Mouse (Mus musculus): Measurements from ENCODE around the gene Nfix. TPM values are rescaled to one million over a fixed set of nuclear protein-coding genes. Genes with fewer than 3 reads are reported as not detected.

Gene Nfix
- polyA plus RNA-seq, 1 experiment from 2014 or later: 145 TPM

- Histone ChIP-seq H3K36me3 (ENCODE audit: poor library complexity, severe bottlenecking) (peaks cover 8% of the 10 kb centered on the region; the same call in 1 of the 2 replicates), H3K27ac (peak overlapping the region; percentile 97), H3K9me3 (replicated peaks) (no peaks in the 10 kb centered on the region), H3K9ac (peak overlapping the region; percentile 67), H3K4me2 (peak overlapping the region; percentile 64), H3K4me1 (peaks cover 93% of the 10 kb centered on the region), H3K27me3 (peaks cover 78% of the 10 kb centered on the region), H3K4me3 (peak overlapping the region; percentile 20)
- 6% methylated on average over 13 of the region's 13 CpGs for WGBS
- 0 out of 2 replicates have a peak, but pooled peaks have one; percentile 7 for ATAC-seq
Observed at GRCm38 (mm10) chr8:84775105-84775591, 25.0 kb downstream of the Nfix start.

GRCm38 (mm10) chr8:84774473-84774911 is 25.7 kb downstream of the Nfix start:
- Histone ChIP-seq H3K4me2 (peak overlapping the region; percentile 64), H3K9ac (peak overlapping the region; percentile 67), H3K27ac (peak overlapping the region; percentile 97), H3K27me3 (peaks cover 80% of the 10 kb centered on the region), H3K4me3 (peak overlapping the region; percentile 45; the same call in 1 of the 2 replicates), H3K36me3 (ENCODE audit: poor library complexity, severe bottlenecking) (peaks cover 12% of the 10 kb centered on the region; the same call in 1 of the 2 replicates), H3K4me1 (peaks cover 92% of the 10 kb centered on the region), H3K9me3 (replicated peaks) (no peaks in the 10 kb centered on the region)
- peak; percentile 62 for ATAC-seq
- 1% methylated on average over 10 of the region's 10 CpGs for WGBS

GRCm38 (mm10) chr8:84773833-84774232 is 26.3 kb downstream of the Nfix start:
- peak overlapping the region; percentile 79 for H3K9ac ChIP-seq
- ATAC-seq: peak; percentile 88
- H3K27me3 ChIP-seq: peaks cover 80% of the 10 kb centered on the region
- H3K4me1 ChIP-seq: peaks cover 92% of the 10 kb centered on the region
- under 1% methylated on average over 19 of the region's 19 CpGs for WGBS
- peak overlapping the region; percentile 97 for H3K27ac ChIP-seq
- H3K9me3 ChIP-seq (replicated peaks): no peaks in the 10 kb centered on the region
- H3K4me2 ChIP-seq: peak overlapping the region; percentile 64
- peak overlapping the region; percentile 45 for H3K4me3 ChIP-seq
- H3K36me3 ChIP-seq (ENCODE audit: poor library complexity, severe bottlenecking): peaks cover 18% of the 10 kb centered on the region

- peak; percentile 41; the same call in 1 of the 2 replicates for ATAC-seq
- Histone ChIP-seq H3K27me3 (peaks cover 78% of the 10 kb centered on the region), H3K9me3 (replicated peaks) (no peaks in the 10 kb centered on the region), H3K36me3 (ENCODE audit: poor library complexity, severe bottlenecking) (peaks cover 23% of the 10 kb centered on the region), H3K4me1 (peaks cover 89% of the 10 kb centered on the region), H3K4me3 (peak overlapping the region; percentile 45), H3K4me2 (peak overlapping the region; percentile 64), H3K27ac (peak overlapping the region; percentile 97), H3K9ac (peak overlapping the region; percentile 79)
- WGBS: 2% methylated on average over 9 of the region's 9 CpGs
Observed at GRCm38 (mm10) chr8:84773304-84773703, 26.8 kb downstream of the Nfix start.

GRCm38 (mm10) chr8:84772628-84773027 is 27.5 kb downstream of the Nfix start:
- no peak for ATAC-seq
- H3K4me2 ChIP-seq: peak overlapping the region; percentile 64

GRCm38 (mm10) chr8:84771941-84772378 is 28.2 kb downstream of the Nfix start:
- no peaks in the 10 kb centered on the region for H3K9me3 ChIP-seq (replicated peaks)
- peak overlapping the region; percentile 79 for H3K9ac ChIP-seq
- peaks cover 37% of the 10 kb centered on the region for H3K36me3 ChIP-seq (ENCODE audit: poor library complexity, severe bottlenecking)
- peaks cover 82% of the 10 kb centered on the region for H3K4me1 ChIP-seq
- peaks cover 74% of the 10 kb centered on the region for H3K27me3 ChIP-seq
- H3K4me3 ChIP-seq: peak overlapping the region; percentile 45
- 8% methylated on average over 34 of the region's 34 CpGs for WGBS
- no peak for ATAC-seq
- peak overlapping the region; percentile 64 for H3K4me2 ChIP-seq
- peak overlapping the region; percentile 97 for H3K27ac ChIP-seq

More at GRCm38 (mm10) chr8:84772628-84773027, 27.5 kb downstream of the Nfix start:
- Histone ChIP-seq H3K27ac (peak overlapping the region; percentile 97), H3K4me1 (peaks cover 82% of the 10 kb centered on the region), H3K9ac (peak overlapping the region; percentile 79), H3K4me3 (peak overlapping the region; percentile 45), H3K9me3 (replicated peaks) (no peaks in the 10 kb centered on the region), H3K36me3 (ENCODE audit: poor library complexity, severe bottlenecking) (peaks cover 30% of the 10 kb centered on the region), H3K27me3 (peaks cover 74% of the 10 kb centered on the region)
- WGBS: 11% methylated on average over 2 of the region's 3 CpGs

GRCm38 (mm10) chr8:84771000-84771687 is 29.0 kb downstream of the Nfix start:
- Histone ChIP-seq H3K27me3 (peaks cover 73% of the 10 kb centered on the region), H3K9ac (peak overlapping the region; percentile 79), H3K4me1 (peaks cover 83% of the 10 kb centered on the region)

GRCm38 (mm10) chr8:84770100-84770953 is 29.8 kb downstream of the Nfix start:
- peak overlapping the region; percentile 97 for H3K27ac ChIP-seq
- H3K27me3 ChIP-seq: peaks cover 67% of the 10 kb centered on the region
- peaks cover 83% of the 10 kb centered on the region for H3K4me1 ChIP-seq
- H3K36me3 ChIP-seq (ENCODE audit: poor library complexity, severe bottlenecking): peaks cover 43% of the 10 kb centered on the region
- peak overlapping the region; percentile 45 for H3K4me3 ChIP-seq
- 23% methylated on average over 11 of the region's 12 CpGs for WGBS
- peak overlapping the region; percentile 64 for H3K4me2 ChIP-seq
- H3K9me3 ChIP-seq (replicated peaks): no peaks in the 10 kb centered on the region
- ATAC-seq: no peak
- peak overlapping the region; percentile 79 for H3K9ac ChIP-seq

More at GRCm38 (mm10) chr8:84771000-84771687, 29.0 kb downstream of the Nfix start:
- peak overlapping the region; percentile 45 for H3K4me3 ChIP-seq
- peaks cover 40% of the 10 kb centered on the region for H3K36me3 ChIP-seq (ENCODE audit: poor library complexity, severe bottlenecking)
- whole genome bisulfite sequencing: 19% methylated on average over 5 of the region's 5 CpGs
- H3K27ac ChIP-seq: peak overlapping the region; percentile 97
- ATAC-seq: no peak
- H3K9me3 ChIP-seq (replicated peaks): no peaks in the 10 kb centered on the region
- peak overlapping the region; percentile 64 for H3K4me2 ChIP-seq

GRCm38 (mm10) chr8:84769324-84769723 is 30.8 kb downstream of the Nfix start:
- H3K36me3 ChIP-seq (ENCODE audit: poor library complexity, severe bottlenecking): peaks cover 43% of the 10 kb centered on the region
- H3K9me3 ChIP-seq (replicated peaks): no peaks in the 10 kb centered on the region
- H3K27ac ChIP-seq: peak overlapping the region; percentile 97; the same call in 1 of the 2 replicates
- WGBS: 66% methylated on average over 8 of the region's 8 CpGs
- H3K4me2 ChIP-seq: peak overlapping the region; percentile 64
- peaks cover 83% of the 10 kb centered on the region for H3K4me1 ChIP-seq
- H3K9ac ChIP-seq: peak overlapping the region; percentile 79
- H3K27me3 ChIP-seq: peaks cover 64% of the 10 kb centered on the region
- ATAC-seq: no peak
- H3K4me3 ChIP-seq: peak overlapping the region; percentile 45

- 87% methylated on average over 14 of the region's 14 CpGs for WGBS
- Histone ChIP-seq H3K27me3 (peaks cover 70% of the 10 kb centered on the region), H3K9me3 (replicated peaks) (no peaks in the 10 kb centered on the region), H3K27ac (0 out of 2 replicates have a peak overlapping the region, but pooled peaks have one; percentile 97), H3K36me3 (ENCODE audit: poor library complexity, severe bottlenecking) (peaks cover 43% of the 10 kb centered on the region), H3K4me1 (peaks cover 88% of the 10 kb centered on the region), H3K4me2 (peak overlapping the region; percentile 64), H3K4me3 (peak overlapping the region; percentile 45), H3K9ac (peak overlapping the region; percentile 79)
- no peak for ATAC-seq
Observed at GRCm38 (mm10) chr8:84768343-84769095, 31.6 kb downstream of the Nfix start.

- Histone ChIP-seq H3K4me1 (peaks cover 79% of the 10 kb centered on the region), H3K27ac (peak overlapping the region; percentile 61; the same call in 1 of the 2 replicates), H3K9me3 (replicated peaks) (no peaks in the 10 kb centered on the region), H3K4me3 (peak overlapping the region; percentile 27; the same call in 1 of the 2 replicates), H3K9ac (peak overlapping the region; percentile 68), H3K27me3 (peaks cover 64% of the 10 kb centered on the region), H3K36me3 (ENCODE audit: poor library complexity, severe bottlenecking) (peaks cover 52% of the 10 kb centered on the region), H3K4me2 (peak overlapping the region; percentile 64)
- 75% methylated on average over 10 of the region's 10 CpGs for WGBS
- no peak for ATAC-seq
Observed at GRCm38 (mm10) chr8:84767221-84767620, 32.9 kb downstream of the Nfix start.
